Mouse (Mus musculus) CH12.LX (cell line): ENCODE data around the gene Atg5.

Experiments used
- CTCF ChIP-seq, 2 experiments: IDR thresholded peaks in 1 of 2; conservative IDR thresholded peaks in 1 of 2; 2 replicates each; pipeline ENCODE4 v1.5.1; 2011 to 2012; ENCODE audit warnings: low read depth in 2 of 2, low read length in 2 of 2, improper control_type of control experiment in 1 of 2, inconsistent platforms in 1 of 2, mild to moderate bottlenecking in 1 of 2, moderate library complexity in 1 of 2
- MEF2A ChIP-seq: IDR thresholded peaks from 2 replicates; pipeline ENCODE4 v1.6.1; 2014; ENCODE audit warnings: low read depth, mild to moderate bottlenecking, inconsistent platforms, low read length, improper control_type of control experiment, borderline replicate concordance
- POLR2A ChIP-seq: IDR thresholded peaks from 2 replicates; pipeline ENCODE4 v1.6.1; 2011; ENCODE audit warnings: low read depth, mild to moderate bottlenecking, improper control_type of control experiment, low read length
- RCOR1 ChIP-seq: conservative IDR thresholded peaks from 2 replicates; pipeline ENCODE4 v1.6.1; 2012; ENCODE audit warnings: low read depth, mild to moderate bottlenecking, inconsistent platforms, low read length, improper control_type of control experiment
- USF1 ChIP-seq: IDR thresholded peaks from 2 replicates; pipeline ENCODE4 v1.6.1; 2014; ENCODE audit warnings: low read depth, mild to moderate bottlenecking, inconsistent platforms, low read length, improper control_type of control experiment
- ZKSCAN1 ChIP-seq: IDR thresholded peaks from 2 replicates; pipeline ENCODE4 v1.6.1; 2012; ENCODE audit warnings: low read depth, inconsistent platforms, low read length, improper control_type of control experiment, borderline replicate concordance

GRCm38 (mm10) chr10:44285935-44286334, 17.8 kb downstream of the Atg5 start:
- TF ChIP-seq ZKSCAN1 (no peak), MEF2A (no peak), RCOR1 (no peak), CTCF (conservative IDR thresholded peaks at IDR 0.05 in 1 of 2, IDR thresholded peaks at IDR 0.05 in 1 of 2; ENCODE audit: low read depth in 2 of 2, low read length in 2 of 2) (no peak), USF1 (no peak), POLR2A (no peak)
